Comparison of ENCODE assay signal across 18 mouse cellular contexts in genomic region chr2:59936296-59936695, GRCm38 (mm10). TPM values are rescaled to one million over a fixed set of nuclear protein-coding genes. Genes with fewer than 3 reads are reported as not detected.
DNase-seq lines count a peak whose midpoint lies in the region; ATAC-seq and TF ChIP-seq lines count a peak whose summit lies in the region.
"Had no signal": no experiment of that assay in that cellular context is flagged by ENCODE, and none has a peak within 500 bp of the region (broad histone marks: within the 10 kb centered on the region; RNA-seq: fewer than 3 reads in every experiment).

No protein-coding gene starts in this region.

- H3K9me3 ChIP-seq in lung, embryonic 14.5 days (ENCODE audit: low read depth, low read length), result no peaks in the 10 kb centered on the region
- H3K9me3 ChIP-seq in hindbrain, embryonic 15.5 days, result no peaks in the 10 kb centered on the region
- H3K9me3 ChIP-seq: forebrain, embryonic 15.5 days; midbrain, embryonic 10.5 days had no signal

- H3K4me2 ChIP-seq in lung, embryonic 14.5 days, result no peak overlapping the region
- no peak overlapping the region for H3K4me2 ChIP-seq in hindbrain, embryonic 15.5 days
- H3K4me2 ChIP-seq: forebrain, embryonic 15.5 days had no signal

- H3K4me1 ChIP-seq in lung, embryonic 14.5 days (ENCODE audit: insufficient read depth), result no peaks in the 10 kb centered on the region
- no peaks in the 10 kb centered on the region for H3K4me1 ChIP-seq in hindbrain, embryonic 15.5 days (replicated peaks)
- H3K4me1 ChIP-seq: forebrain, embryonic 15.5 days; midbrain, embryonic 10.5 days had no signal

- H3K9ac ChIP-seq in lung, embryonic 14.5 days, result no peak overlapping the region
- no peak overlapping the region for H3K9ac ChIP-seq in hindbrain, embryonic 15.5 days
- H3K9ac ChIP-seq: forebrain, embryonic 15.5 days had no signal

- no peak for TF ChIP-seq CTCF in lung, embryonic 14.5 days (IDR thresholded peaks at IDR 0.05; ENCODE audit: low read depth)

- peak; percentile 34 for DNase-seq in lung, embryonic 14.5 days
- no peak for DNase-seq in lung, postnatal 14 days
- DNase-seq in embryo, embryonic 10 days (ENCODE audit: low spot score), result peak; percentile 72
- DNase-seq in yolk sac, embryonic 10.5 days (ENCODE audit: low spot score), result peak; percentile 14
- DNase-seq in ovary, postnatal 36 days (ENCODE audit: low spot score), result no peak
- DNase-seq in testis, postnatal 14 days (ENCODE audit: low spot score), result no peak
- DNase-seq: adrenal gland, postnatal 10 days; cerebellum, postnatal 14 days; gastrocnemius, postnatal 25 days; kidney, adult 11 months; kidney, postnatal 36 days; right cerebral cortex, postnatal 4 days; thymus, adult 2 months had no signal

- no peak overlapping the region for H3K4me3 ChIP-seq in lung, embryonic 14.5 days (ENCODE audit: low read depth, low read length)
- no peak overlapping the region for H3K4me3 ChIP-seq in hindbrain, embryonic 15.5 days
- H3K4me3 ChIP-seq: forebrain, embryonic 15.5 days; midbrain, embryonic 10.5 days; myocyte had no signal

- ATAC-seq in lung, embryonic 14.5 days (ENCODE audit: insufficient read depth), result no peak
- 0 out of 2 replicates have a peak, but pooled peaks have one; percentile 45 for ATAC-seq in hindbrain, embryonic 15.5 days (ENCODE audit: low FRiP score, low read depth)
- ATAC-seq: forebrain, embryonic 15.5 days; lung, postnatal 0 days had no signal

- 16% methylated on average over 9 of the region's 9 CpGs for WGBS in lung, embryonic 14.5 days
- WGBS in hindbrain, embryonic 15.5 days, result 26% methylated on average over 9 of the region's 9 CpGs

- no peaks in the 10 kb centered on the region for H3K27me3 ChIP-seq in lung, embryonic 14.5 days (ENCODE audit: insufficient read depth, low read length)
- no peaks in the 10 kb centered on the region for H3K27me3 ChIP-seq in hindbrain, embryonic 15.5 days
- H3K27me3 ChIP-seq: forebrain, embryonic 15.5 days had no signal

- H3K27ac ChIP-seq in lung, embryonic 14.5 days (ENCODE audit: low read depth), result no peak overlapping the region
- 0 out of 2 replicates have a peak overlapping the region, but pooled peaks have one; percentile 2 for H3K27ac ChIP-seq in hindbrain, embryonic 15.5 days (replicated peaks)
- H3K27ac ChIP-seq: forebrain, embryonic 15.5 days; midbrain, embryonic 10.5 days had no signal

- peaks cover 30% of the 10 kb centered on the region for H3K36me3 ChIP-seq in lung, embryonic 14.5 days (ENCODE audit: insufficient read depth)
- H3K36me3 ChIP-seq in hindbrain, embryonic 15.5 days, result 0 out of 2 replicates have a peak, but pooled peaks cover 4% of the 10 kb centered on the region

RNA-seq across cellular contexts. Expression of gene Wdsub1, which starts 53.9 kb away (rescaled TPM):
- polyA plus RNA-seq in lung, embryonic 14.5 days (2014; fragmentation: Nextera tagmentation; extraction: Ambion mirVana), result 35.1 and 37.5 TPM in 2 replicates
- polyA plus RNA-seq in hindbrain, embryonic 15.5 days (2015; fragmentation: Nextera tagmentation; extraction: Ambion mirVana), result 17.7 and 18.8 TPM in 2 replicates

Comparison
In these comparisons a context has a peak if more than half of its experiments do, and no peak if none do; other contexts are left out.
1. DNase-seq: peak in lung, embryonic 14.5 days (single experiment), embryo, embryonic 10 days (single experiment) and yolk sac, embryonic 10.5 days (single experiment); none in lung, postnatal 14 days (single experiment), ovary, postnatal 36 days (single experiment) and testis, postnatal 14 days (single experiment).